Mouse (Mus musculus) lung, postnatal 0 days (tissue): ENCODE measurements around the gene Smpdl3a.

ENCODE experiments used
- CTCF ChIP-seq: IDR thresholded peaks from 2 replicates; pipeline ENCODE4 v1.5.1; 2016; ENCODE audit warnings: antibody characterized with exemption, mild to moderate bottlenecking
- EP300 ChIP-seq: IDR thresholded peaks from 2 replicates; pipeline ENCODE4 v1.6.1; 2016; ENCODE audit warnings: antibody characterized with exemption, mild to moderate bottlenecking, control low read depth

DNA sequence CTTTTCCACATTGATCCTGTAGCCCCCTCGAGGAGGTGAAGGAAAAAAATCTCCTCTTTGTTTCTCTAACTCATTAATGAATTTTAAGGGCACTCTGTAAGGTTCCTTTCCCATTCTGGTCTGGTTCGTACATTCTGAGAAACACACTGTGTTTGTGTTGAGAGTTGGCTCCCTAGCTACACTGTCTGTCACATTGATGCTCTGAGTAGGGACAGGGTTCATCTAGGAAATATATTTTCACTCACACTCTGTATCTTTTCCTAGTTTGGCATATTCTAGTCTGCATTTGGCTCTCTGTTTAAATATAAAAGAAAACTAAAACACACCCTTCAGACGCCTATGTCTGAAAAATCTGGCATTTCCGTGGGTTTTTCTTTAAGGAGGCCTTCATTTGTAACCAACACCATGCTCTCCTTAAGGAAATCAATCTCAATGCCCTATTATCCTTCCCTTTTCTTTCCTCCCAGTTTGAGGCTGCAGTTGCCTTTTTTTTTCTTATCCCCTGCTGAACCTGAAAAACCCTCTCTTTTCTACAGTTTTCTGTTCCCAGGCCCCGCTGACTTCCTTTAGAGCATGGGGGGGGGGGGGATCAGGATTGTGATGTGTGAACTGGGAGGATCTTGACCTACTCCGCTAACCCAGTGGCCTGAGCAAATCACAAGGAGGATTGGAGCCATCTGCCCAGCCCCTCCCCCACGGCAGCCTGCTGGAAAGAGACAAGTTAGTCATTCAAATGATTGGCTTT, 9.8 kb upstream of the Smpdl3a start:
- TF ChIP-seq CTCF, result no peak
- TF ChIP-seq EP300, result no peak
